Mouse (Mus musculus) adipose tissue, adult 10 weeks (tissue): ENCODE data around the gene Gid8. TPM values are rescaled to one million over a fixed set of nuclear protein-coding genes. Genes with fewer than 3 reads are reported as not detected.

Source experiments
- polyA plus RNA-seq: library from polyadenylated mRNA; stranded (reverse); fragments of 350-450 nt; fragmentation: Illumina TruSeq; extraction: RNeasy Lipid Tissue Mini Kit (QIAGEN cat#74804); gene quantifications from one replicate; pipeline ENCODE4 v1.2.3, GENCODE M21; 2014; ENCODE audit warnings: low read depth, low replicate concordance

Gene Gid8
- 50.2 TPM for polyA plus RNA-seq

DNA sequence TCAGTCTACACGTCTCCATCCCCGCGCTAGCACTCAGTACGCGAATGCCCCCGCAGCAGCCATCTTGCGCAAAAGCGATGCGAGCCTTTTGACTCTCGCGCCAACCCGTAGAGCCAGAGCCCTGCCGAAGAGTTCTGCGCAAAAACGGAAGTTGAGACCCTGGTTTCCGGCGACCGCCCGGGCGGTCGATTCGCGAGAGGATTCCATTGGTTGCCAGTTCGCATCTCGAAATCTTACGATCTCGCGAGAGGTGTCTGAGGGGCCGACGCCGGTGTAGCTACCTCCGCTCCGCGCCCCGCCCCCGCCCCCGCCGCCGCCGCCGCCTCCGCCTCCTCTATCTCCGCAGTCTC lies at the start of gene Gid8, which contains the start of gene Dido1:
Gid8 (plus strand) TSS at position 195 of the 350 bp plus-strand sequence.
Dido1 (minus strand) TSS at position 77 of the 350 bp plus-strand sequence.

DNA sequence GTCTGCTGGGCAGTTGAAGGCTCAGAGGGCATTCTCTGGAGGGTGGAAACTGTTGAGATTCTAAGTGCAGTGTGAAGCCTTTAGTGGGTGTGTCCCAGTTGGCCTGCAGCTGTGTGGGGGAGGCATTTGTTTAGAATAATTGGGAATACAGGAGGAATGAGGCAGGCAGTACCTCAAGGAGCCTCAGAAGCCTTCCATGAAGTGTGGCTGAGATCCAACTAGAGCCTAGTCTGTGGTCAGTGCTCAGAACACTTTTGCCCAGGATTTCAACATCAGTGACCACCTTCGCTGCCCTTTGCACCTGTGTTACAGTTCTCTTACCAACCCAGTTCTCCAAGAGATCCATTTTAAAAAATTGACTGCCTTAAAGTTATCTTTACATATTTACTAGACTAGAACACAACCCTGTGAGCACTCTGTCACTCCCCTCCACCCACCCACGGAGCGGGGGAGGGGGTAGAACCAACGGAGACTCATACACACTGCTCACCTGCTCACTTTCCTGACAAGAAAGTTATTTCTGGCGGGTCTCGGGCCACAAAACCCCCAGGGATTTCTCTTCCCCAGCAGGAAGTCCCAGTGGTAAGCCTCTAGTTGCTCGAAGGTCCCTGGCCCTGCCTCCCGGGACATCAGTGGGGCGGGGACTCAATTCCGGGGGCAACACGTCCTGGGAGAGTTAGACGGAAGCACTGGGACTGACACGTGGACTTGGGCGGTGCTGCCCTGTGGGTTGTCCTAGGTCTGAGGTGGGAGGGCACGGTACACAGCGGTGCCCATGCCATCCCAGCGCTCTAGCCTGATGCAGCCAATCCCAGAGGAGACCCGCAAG lies 14.9 kb downstream of the Gid8 start, which contains the start of gene Slc17a9:
Slc17a9 (plus strand) TSS at position 679 of the 829 bp plus-strand sequence.

Other genes starting within 250 kb of the Gid8 start
- gene Ntsr1, start 210.1 kb upstream of the Gid8 start, polyA plus RNA-seq, result 10.6 TPM
- gene Mrgbp, start 128.8 kb upstream of the Gid8 start, polyA plus RNA-seq, result 17.9 TPM
- 36.9 TPM for gene Ogfr, start 120.9 kb upstream of the Gid8 start, polyA plus RNA-seq
- gene Col9a3, start 112.3 kb upstream of the Gid8 start, polyA plus RNA-seq, result 1.1 TPM
- 4.6 TPM for gene Tcfl5, start 67.4 kb upstream of the Gid8 start, polyA plus RNA-seq
- 46.3 TPM for gene Dido1, start 118 bp upstream of the Gid8 start, polyA plus RNA-seq
- 102 TPM for gene Slc17a9, start 15.1 kb downstream of the Gid8 start, polyA plus RNA-seq
- not detected for gene Bhlhe23, start 66.8 kb downstream of the Gid8 start, polyA plus RNA-seq
- gene Ythdf1, start 210.8 kb downstream of the Gid8 start, polyA plus RNA-seq, result 37.8 TPM
- gene Birc7, start 218.9 kb downstream of the Gid8 start, polyA plus RNA-seq, result not detected
- gene Nkain4, start 244.6 kb downstream of the Gid8 start, polyA plus RNA-seq, result 17.3 TPM